Mouse (Mus musculus): ENCODE measurements around the gene Lyplal1. TPM values are rescaled to one million over a fixed set of nuclear protein-coding genes. Genes with fewer than 3 reads are reported as not detected.

Gene Lyplal1
- total RNA-seq, 2 experiments from 2014 or later: 1.1 TPM; not detected in 1

GRCm38 (mm10) chr1:186043709-186044452 lies 73.2 kb downstream of the Lyplal1 start:
- ATAC-seq (replicated peaks; ENCODE audit: low FRiP score, poor library complexity, severe bottlenecking): no peak

DNA sequence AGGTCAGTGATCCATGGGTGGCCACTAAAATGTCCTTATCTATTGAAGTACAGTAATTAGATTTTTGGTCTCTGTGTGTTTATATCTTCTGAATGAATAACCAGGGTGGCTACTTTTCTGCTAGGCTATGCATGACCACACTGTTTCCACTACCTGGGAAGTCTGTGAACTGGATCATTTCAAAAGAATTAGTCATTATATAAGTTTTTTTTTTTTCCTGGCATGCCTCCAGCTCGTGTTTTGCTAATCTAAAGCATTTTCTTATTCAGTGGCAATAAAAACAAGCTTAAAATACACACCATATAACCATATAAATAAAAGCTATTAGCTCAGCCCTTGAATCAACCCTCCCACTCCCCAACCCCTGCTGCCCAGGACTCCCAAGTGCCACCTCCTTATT lies 75.3 kb downstream of the Lyplal1 start:
- ATAC-seq (replicated peaks; ENCODE audit: low FRiP score, poor library complexity, severe bottlenecking): no peak
